Mouse (Mus musculus) macrophage (primary cell): ENCODE data around the gene Tomm5. TPM values are rescaled to one million over a fixed set of nuclear protein-coding genes. Genes with fewer than 3 reads are reported as not detected.
"Not testable (repeated sequence)": the region's sequence is repeated elsewhere in the genome, so short reads cannot be mapped to it uniquely, and the experiment has no call there.

Experiments
- H3K27ac ChIP-seq: fragments of 350-480 bp; formaldehyde crosslinking; 2 replicates; pipeline ENCODE4 v1.9.0; 2021
- H3K36me3 ChIP-seq: fragments of 350-480 bp; formaldehyde crosslinking; 2 replicates; pipeline ENCODE4 v1.9.0; 2021; ENCODE audit errors: inconsistent target
- H3K4me3 ChIP-seq: fragments of 350-480 bp; formaldehyde crosslinking; 2 replicates; pipeline ENCODE4 v1.9.0; 2021; ENCODE audit errors: inconsistent target
- H3K79me2 ChIP-seq: fragments of 350-480 bp; formaldehyde crosslinking; 2 replicates; pipeline ENCODE4 v1.9.0; 2021; ENCODE audit errors: inconsistent target
- WGBS: methylation state at CpG from one replicate; pipeline ENCODE4 v1.1.7; 2026; ENCODE audit warnings: inconsistent platforms; ENCODE audit not compliant: missing documents; 5-methylcytosine and 5-hydroxymethylcytosine counted together
- polyA plus RNA-seq: library from polyadenylated mRNA; stranded (reverse); fragments of 250-400 nt; gene quantifications from 3 replicates; pipeline ENCODE4 v1.2.4, GENCODE M21; 2018; ENCODE audit warnings: inconsistent platforms

The Tomm5 gene
- polyA plus RNA-seq, 1 experiment from 2014 or later = 60.3 TPM

DNA sequence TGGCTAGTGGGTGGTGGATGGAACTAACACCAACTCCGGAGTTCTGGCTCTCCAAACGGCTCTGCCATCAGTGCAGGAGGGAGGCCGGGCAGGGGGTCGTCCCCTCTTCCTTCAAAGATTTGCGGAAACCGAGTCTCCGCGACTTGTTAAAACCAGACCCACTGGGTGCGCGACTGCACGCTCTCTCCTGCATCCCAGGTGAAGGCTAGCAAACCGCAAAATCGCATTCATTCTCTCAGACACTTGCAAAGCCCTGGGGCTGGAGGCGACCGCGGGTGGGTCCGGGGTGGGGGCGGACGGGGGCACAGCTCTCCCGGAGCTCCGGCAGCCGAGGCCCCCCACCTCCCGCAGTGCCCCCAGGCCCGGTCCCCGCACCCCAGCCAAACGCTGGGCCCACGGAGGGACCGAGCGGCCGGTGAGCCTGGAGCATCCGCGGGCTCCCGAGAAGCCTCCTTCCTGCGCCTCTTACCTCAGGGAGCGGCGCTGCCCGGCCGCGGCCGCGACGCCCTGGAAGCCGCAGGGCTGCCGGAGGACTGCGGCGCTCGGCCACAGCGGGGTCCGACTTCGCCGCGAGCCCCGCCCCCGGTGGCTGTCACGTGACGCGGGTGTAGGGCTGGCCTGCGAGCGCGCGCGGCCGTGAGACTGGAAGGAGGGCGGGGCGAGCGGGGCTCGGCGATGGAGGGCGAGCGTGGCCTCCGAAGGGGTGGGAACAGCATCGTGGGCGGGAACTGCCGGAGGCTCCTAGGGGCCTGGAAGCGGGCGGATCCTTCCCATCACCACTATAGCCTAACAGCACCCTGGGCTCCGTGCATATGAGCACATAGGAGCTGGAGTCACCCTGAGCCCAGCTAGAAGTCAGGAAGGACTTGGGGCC, 23.7 kb downstream of the Tomm5 start, which contains the start of gene Fbxo10:
Fbxo10 (minus strand) TSS at position 584 of the 874 bp plus-strand sequence.
- WGBS = 1% methylated on average over 75 of the region's 77 CpGs
- Histone ChIP-seq H3K27ac (no peak within 1 kb of the TSS), H3K36me3 (no peaks in the 10 kb centered on the region)

DNA sequence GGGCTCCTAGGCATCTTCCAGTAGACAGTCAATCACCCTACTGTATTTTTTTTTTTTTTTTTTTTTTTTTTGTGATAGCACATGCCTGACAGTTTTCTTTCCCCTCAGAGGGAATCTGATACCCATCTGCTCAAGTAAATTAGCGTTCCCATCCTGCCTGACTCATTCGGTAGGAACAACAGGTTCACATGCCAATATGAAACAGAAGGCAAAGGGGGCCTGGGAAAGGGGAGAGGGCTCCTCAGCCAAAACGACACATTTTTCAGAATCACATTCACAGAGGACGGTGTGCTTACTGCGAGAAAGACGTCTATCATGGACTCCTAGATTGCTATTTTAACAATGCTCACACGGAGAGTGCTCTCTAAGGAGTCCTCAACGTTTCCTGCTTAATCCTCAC, 24.4 kb downstream of the Tomm5 start:
- H3K79me2 ChIP-seq = no peaks in the 10 kb centered on the region
- peak overlapping the region; percentile 34; the same call in 1 of the 2 replicates for H3K4me3 ChIP-seq
- no peak overlapping the region for H3K27ac ChIP-seq
- WGBS = 14% methylated on average over 8 of the region's 8 CpGs
- no peaks in the 10 kb centered on the region for H3K36me3 ChIP-seq

More for the DNA sequence above, 23.7 kb downstream of the Tomm5 start, which contains the start of gene Fbxo10:
- peak within 1 kb of the TSS; percentile 34 for H3K4me3 ChIP-seq
- no peaks in the 10 kb centered on the region for H3K79me2 ChIP-seq

DNA sequence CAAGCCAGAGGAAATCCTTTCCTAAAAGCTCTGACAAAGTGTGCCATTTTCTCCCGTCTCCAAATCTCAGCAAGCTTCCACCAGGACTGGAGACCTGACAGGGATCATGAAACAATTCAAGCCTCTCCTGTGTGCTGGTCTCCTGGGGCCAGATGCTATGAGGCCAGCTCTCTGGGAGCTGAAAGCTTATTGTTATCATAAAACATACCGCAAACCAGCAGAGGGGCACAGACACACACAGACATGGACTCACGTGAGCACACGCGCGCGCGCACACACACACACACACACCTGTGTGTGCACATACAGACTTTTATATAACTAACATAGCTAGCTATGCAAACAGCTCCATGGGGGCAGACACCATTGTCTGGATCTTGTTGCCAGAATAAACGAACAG, 25.0 kb downstream of the Tomm5 start:
- H3K4me3 ChIP-seq = no peak overlapping the region
- H3K36me3 ChIP-seq = no peaks in the 10 kb centered on the region
- no peaks in the 10 kb centered on the region for H3K79me2 ChIP-seq
- 93% methylated on average over 9 of the region's 9 CpGs for WGBS
- no peak overlapping the region for H3K27ac ChIP-seq

DNA sequence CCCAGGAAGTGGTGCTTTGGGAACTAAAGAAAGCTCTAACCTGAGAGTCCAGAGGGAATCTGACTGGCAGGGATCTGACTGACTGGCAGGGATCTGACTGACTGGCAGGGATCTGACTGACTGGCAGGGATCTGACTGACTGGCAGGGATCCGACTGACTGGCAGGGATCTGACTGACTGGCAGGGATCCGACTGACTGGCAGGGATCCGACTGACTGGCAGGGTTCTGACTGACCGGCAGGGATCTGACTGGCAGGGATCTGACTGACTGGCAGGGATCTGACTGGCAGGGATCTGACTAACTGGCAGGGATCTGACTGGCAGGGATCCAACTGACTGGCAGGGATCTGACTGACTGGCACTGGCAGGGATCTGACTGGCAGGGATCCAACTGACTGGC, 26.9 kb downstream of the Tomm5 start:
- WGBS = 86% methylated on average over 4 of the region's 4 CpGs
- not testable (repeated sequence) for H3K79me2 ChIP-seq, H3K4me3 ChIP-seq

DNA sequence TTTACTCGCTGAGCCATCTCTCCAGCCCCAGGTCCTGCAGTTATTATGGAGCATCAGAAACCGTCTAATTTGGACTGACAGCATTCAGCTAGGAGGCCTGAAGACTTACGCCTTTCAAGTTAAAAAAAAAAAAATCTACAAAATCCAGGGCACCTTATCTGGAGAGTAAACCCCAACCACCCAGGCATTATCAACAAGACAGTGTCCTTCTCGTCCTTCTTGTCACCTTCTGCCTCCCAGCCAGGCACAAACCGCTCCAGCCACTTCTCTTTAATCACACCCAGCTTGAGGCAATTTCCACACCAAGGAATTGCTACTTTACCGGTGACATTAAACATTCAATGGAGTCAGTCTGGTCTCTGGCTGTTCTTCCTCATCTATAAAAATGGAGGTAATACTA, 34.4 kb downstream of the Tomm5 start:
- H3K4me3 ChIP-seq = no peak overlapping the region
- no peaks in the 10 kb centered on the region for H3K79me2 ChIP-seq
- H3K36me3 ChIP-seq = no peaks in the 10 kb centered on the region
- WGBS = 87% methylated on average over 6 of the region's 6 CpGs
- H3K27ac ChIP-seq = no peak overlapping the region

More for the DNA sequence above, 26.9 kb downstream of the Tomm5 start:
- not testable (repeated sequence) for H3K27ac ChIP-seq, H3K36me3 ChIP-seq

DNA sequence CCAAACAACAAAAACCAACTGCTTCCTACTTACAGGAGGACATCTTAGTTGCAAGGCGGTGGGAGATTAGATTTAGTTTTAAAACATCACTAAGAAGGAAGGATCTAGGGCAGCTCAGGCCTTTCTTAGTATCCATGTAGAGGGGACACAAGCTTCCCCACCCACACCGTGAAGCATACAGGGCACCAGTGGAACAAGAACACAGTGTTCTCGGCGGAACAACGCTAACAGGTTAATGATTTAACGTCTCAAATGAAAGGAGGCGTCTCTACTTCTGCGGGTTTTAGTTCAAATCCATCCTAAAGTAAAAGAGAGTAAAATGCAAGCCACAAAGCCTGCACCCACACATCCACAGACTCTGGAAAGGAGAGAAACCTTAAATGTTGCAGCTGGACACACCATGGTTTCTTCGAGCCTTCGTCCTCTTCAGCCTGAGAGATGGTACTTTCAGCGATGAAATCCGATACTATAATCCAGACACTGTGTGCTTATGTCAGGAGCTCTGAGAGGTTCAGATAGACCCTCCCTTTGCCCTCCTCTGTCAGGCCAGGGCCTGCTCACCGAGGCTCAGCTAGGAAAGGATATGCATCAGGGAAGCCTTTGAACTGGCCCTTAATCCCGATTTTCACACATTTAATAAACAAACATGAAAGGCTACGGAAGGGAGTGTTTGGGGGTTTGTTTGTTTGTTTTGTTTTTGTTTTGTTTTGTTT, 35.5 kb downstream of the Tomm5 start:
- H3K79me2 ChIP-seq = no peaks in the 10 kb centered on the region
- no peak overlapping the region for H3K27ac ChIP-seq
- H3K36me3 ChIP-seq = no peaks in the 10 kb centered on the region

DNA sequence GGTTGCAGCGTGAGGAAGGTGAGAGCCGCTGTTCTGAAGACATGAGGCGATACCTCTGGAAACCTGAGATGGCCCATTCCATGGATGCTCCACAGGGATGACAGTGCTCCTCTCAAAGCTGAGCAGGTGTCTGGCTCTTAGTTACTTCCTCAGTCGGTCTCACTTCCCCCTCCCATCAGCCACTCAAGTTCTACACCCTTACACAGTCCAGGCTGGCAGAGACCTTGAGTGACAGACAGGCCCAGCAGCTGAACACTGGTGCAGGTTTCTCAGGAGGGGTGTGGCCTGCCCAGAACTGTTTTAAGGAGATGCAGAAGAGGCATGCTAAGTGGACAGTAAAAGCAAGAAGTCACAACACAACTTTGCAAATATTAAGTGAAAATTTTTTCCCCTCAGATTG, 40.2 kb downstream of the Tomm5 start:
- H3K27ac ChIP-seq = no peak overlapping the region
- H3K79me2 ChIP-seq = no peaks in the 10 kb centered on the region
- H3K36me3 ChIP-seq = no peaks in the 10 kb centered on the region
- WGBS = 74% methylated on average over 4 of the region's 4 CpGs
- H3K4me3 ChIP-seq = no peak overlapping the region

More for the DNA sequence above, 35.5 kb downstream of the Tomm5 start:
- no peak overlapping the region for H3K4me3 ChIP-seq
- WGBS = 94% methylated on average over 15 of the region's 15 CpGs

DNA sequence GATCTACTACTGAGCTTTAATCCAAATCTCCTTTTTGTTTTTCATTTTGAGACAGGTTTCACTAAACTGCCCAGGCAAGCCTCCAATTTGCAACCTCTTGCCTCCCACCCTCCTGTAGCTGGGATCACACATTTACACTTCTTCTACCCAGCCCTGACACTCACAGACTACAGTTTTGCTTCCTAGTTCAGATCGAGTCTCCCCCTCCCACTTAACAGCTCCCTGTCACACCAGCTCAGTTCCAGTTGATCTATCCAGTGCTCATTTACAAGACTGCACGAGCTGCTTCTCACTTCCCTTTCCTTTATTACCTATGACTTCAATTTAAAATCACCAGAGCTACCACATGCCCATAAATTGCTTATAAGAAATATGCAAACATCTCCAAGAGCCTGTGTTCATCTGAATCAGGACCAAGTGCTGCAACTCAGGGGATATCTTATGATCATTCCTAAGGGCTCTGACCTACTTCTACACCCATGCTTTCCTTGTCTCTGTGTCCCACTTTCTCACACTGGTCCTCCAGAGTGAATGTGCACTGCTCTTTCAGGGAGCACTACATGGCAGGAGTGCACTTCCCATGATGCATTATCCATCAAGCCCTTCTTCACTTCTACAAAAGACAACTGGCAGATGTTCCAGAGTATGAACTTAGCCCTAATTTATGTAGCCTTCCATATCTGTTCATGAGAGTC, 41.7 kb downstream of the Tomm5 start:
- WGBS = 6% methylated on average over 2 of the region's 2 CpGs

DNA sequence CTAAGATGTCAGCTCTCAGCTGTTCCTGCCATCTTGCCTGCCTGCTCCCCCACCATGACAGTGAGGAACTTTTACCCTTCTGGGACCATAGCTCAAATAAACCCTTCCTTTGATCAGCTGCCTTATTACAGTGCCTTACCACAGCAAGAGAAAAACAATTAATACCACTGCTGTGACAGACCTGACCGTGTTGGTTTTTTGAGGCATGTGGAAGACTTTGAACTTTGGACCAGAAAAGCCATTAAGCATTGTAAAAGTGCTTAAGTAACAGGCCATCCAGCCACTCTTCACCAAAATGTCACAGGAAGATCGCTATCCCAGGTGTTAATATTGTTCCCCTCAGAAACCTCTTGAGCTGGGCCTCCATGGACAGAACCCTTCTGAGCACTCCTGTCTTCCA, 43.3 kb downstream of the Tomm5 start:
- no peak overlapping the region for H3K27ac ChIP-seq
- 87% methylated on average over 2 of the region's 2 CpGs for WGBS
- no peak overlapping the region for H3K4me3 ChIP-seq
- no peaks in the 10 kb centered on the region for H3K36me3 ChIP-seq
- H3K79me2 ChIP-seq = no peaks in the 10 kb centered on the region

More for the DNA sequence above, 41.7 kb downstream of the Tomm5 start:
- Histone ChIP-seq H3K36me3 (no peaks in the 10 kb centered on the region), H3K79me2 (no peaks in the 10 kb centered on the region), H3K4me3 (no peak overlapping the region), H3K27ac (no peak overlapping the region)

DNA sequence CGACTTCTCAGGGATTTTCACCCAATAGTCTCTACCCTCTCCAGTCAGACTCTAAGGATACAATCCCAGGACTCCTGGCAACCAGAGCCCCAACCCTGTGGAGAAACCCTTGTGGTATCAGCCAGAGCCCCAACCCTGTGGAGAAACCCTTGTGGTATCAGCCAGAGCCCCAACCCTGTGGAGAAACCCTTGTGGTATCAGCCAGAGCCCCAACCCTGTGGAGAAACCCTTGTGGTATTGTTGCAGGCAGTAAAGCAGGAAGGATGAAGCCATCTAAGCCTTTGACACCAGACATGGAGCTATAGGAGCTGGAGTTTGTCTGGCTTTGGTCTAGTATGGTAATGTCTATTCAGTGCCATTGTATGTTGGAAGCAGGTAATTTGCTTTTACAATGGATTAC, 44.1 kb downstream of the Tomm5 start:
- H3K79me2 ChIP-seq, H3K27ac ChIP-seq, H3K4me3 ChIP-seq, H3K36me3 ChIP-seq: not testable (repeated sequence)
- WGBS = 69% methylated on average over 1 of the region's 1 CpGs

DNA sequence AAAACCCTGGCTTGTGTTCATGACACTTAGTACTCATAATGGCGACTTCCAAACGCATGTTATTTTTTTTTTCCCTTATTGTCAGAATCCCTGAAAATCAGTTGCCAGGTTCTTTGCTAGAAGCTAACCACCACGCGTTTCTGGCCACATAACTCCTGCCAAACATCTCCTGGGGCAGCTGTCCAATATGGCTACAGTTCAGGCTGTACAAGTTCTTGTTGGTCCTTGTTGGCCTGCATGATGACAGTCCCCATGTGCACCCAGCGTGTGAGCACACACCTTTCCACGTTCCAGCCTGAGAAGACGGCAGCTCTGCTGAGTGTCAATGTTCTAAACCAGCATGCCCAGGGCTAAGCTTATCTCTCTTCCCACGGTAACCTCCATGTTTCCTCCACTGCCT, 52.5 kb downstream of the Tomm5 start:
- Histone ChIP-seq H3K4me3 (no peak overlapping the region), H3K27ac (no peak overlapping the region), H3K36me3 (no peaks in the 10 kb centered on the region), H3K79me2 (no peaks in the 10 kb centered on the region)
- WGBS = 93% methylated on average over 8 of the region's 8 CpGs

Other genes starting within 250 kb of the Tomm5 start
- gene Grhpr, start 126.7 kb downstream of the Tomm5 start, polyA plus RNA-seq = 2.3 to 8.6 TPM (median 2.9 TPM) in 3 replicates
- 4.9 to 12.1 TPM (median 5.8 TPM) in 3 replicates for gene Zbtb5, start 95.7 kb downstream of the Tomm5 start, polyA plus RNA-seq
- 2.3 to 8.3 TPM (median 3.3 TPM) in 3 replicates for gene Polr1e, start 89.5 kb downstream of the Tomm5 start, polyA plus RNA-seq
- 1.9 to 2.7 TPM (median 2.7 TPM) in 3 replicates for gene Fbxo10, start 23.5 kb downstream of the Tomm5 start, polyA plus RNA-seq
- not detected in 3 replicates for gene Frmpd1, start 76.8 kb upstream of the Tomm5 start, polyA plus RNA-seq
- 4.3 to 8.1 TPM (median 6.8 TPM) in 3 replicates for gene Trmt10b, start 189.0 kb upstream of the Tomm5 start, polyA plus RNA-seq
- gene Dcaf10, start 234.0 kb upstream of the Tomm5 start, polyA plus RNA-seq = 5.0 to 7.9 TPM (median 7.4 TPM) in 3 replicates
- 17.6 to 31.1 TPM (median 28.5 TPM) in 3 replicates for gene Exosc3, start 234.6 kb upstream of the Tomm5 start, polyA plus RNA-seq